Mouse (Mus musculus) lung, adult 2 months (tissue): ENCODE measurements at regions not wholly inside any gene's neighbourhood (a gene's known extent, or its start where the extent isn't known, plus 50 kb on each side); places are given as distances from the start of the nearest gene placed in this dataset.

ENCODE experiments used
- CTCF ChIP-seq: fragments of 200-500 bp; IDR thresholded peaks from 2 replicates; pipeline ENCODE4 v1.5.1; 2011; ENCODE audit warnings: mild to moderate bottlenecking, low read length, control low read depth; ENCODE audit not compliant: insufficient read depth
- POLR2A ChIP-seq: fragments of 200-500 bp; IDR thresholded peaks from 2 replicates; pipeline ENCODE4 v1.6.1; 2011; ENCODE audit warnings: low read depth, mild to moderate bottlenecking, control low read depth, low read length, borderline replicate concordance; ENCODE audit errors: extremely low read depth

DNA sequence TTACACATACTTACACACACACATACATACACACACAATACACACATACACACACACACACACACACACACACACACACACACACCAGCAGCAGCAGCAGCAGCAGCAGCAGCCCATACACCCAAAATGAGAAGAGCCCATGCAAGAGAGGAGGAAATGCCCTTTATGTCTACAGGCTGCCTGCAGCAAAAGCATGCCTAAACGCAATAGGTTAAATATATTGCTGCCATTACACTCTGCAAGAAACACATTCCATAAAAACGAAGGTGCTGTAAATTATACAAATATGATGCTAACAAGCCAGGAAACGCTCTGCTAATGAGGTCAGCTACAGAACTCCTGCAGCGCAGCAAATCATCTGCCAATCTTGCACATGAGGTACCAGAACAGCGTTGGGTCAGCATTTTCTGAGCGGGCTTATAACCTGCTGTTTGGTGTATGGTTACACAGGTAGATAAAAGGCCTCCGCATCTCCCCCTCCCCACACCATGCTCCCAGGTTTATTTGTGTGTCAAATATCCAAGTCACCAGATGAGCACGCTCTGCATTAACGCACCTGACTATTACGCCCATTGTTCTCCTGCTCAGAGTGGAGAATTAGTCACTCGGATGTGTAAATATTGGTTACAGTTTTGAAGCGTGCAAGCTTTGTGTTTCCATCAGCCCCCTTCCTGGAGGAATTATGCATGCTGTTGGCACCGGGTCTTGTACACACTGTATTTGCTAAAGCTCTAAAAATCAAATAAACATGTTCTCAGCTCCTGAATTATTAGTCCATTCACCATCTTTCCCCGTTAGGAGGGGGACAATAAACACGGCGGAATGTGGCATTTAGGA lies 214.0 kb upstream of the Zfp703 start:
- TF ChIP-seq CTCF (no peak), POLR2A (no peak)
